Mouse (Mus musculus): Measurements from ENCODE around the gene Grk1.

GRCm38 (mm10) chr8:13427351-13427750, 22.5 kb downstream of the Grk1 start:
- TF ChIP-seq POLR2A (IDR thresholded peaks at IDR 0.05; ENCODE audit: low read depth, low read length) (no peak), EP300 (IDR thresholded peaks at IDR 0.05; ENCODE audit: low read length) (no peak), CTCF (conservative IDR thresholded peaks at IDR 0.05 in 1 of 2, IDR thresholded peaks at IDR 0.05 in 1 of 2; ENCODE audit: low read depth in 2 of 2, low read length in 2 of 2) (no peak), GABPA (IDR thresholded peaks at IDR 0.05; ENCODE audit: insufficient replicate concordance, low read depth, low read length) (no peak), E2F4 (IDR thresholded peaks at IDR 0.05; ENCODE audit: insufficient replicate concordance, low read depth, low read length) (no peak), MYC (IDR thresholded peaks at IDR 0.05; ENCODE audit: low read depth, low read length) (no peak)
